Mouse (Mus musculus): ENCODE data around the gene Olfr1368.
A peak's percentile ranks its signal among the peaks of the same experiment; 100 is the strongest.
"Not testable (repeated sequence)": the region's sequence is repeated elsewhere in the genome, so short reads cannot be mapped to it uniquely, and the experiment has no call there.

The Olfr1368 gene

GRCm38 (mm10) chr13:21166936-21167909 lies 21.6 kb upstream of the Olfr1368 start:
- peak; percentile 76 to 83 for DNase-seq

- DNase-seq = no peak
These were observed 16.9 kb upstream of the Olfr1368 start for GRCm38 (mm10) chr13:21162591-21162990.

- DNase-seq = no peak
These were observed 15.9 kb upstream of the Olfr1368 start for GRCm38 (mm10) chr13:21161591-21161990.

GRCm38 (mm10) chr13:21160657-21161590 lies 15.3 kb upstream of the Olfr1368 start:
- peak; percentile 93 to 94 for DNase-seq

GRCm38 (mm10) chr13:21160041-21160511 lies 14.4 kb upstream of the Olfr1368 start:
- peak in 1 of 2 experiments; percentile 29 for DNase-seq

GRCm38 (mm10) chr13:21159475-21159819 lies 13.8 kb upstream of the Olfr1368 start:
- DNase-seq = peak in 1 of 2 experiments; percentile 28

GRCm38 (mm10) chr13:21158785-21159474 lies 13.3 kb upstream of the Olfr1368 start:
- peak; percentile 94 for DNase-seq

- peak in 1 of 2 experiments; percentile 15 for DNase-seq
These were observed 12.4 kb upstream of the Olfr1368 start for GRCm38 (mm10) chr13:21158071-21158470.

GRCm38 (mm10) chr13:21155888-21156287 lies 10.2 kb upstream of the Olfr1368 start:
- no peak for DNase-seq

- DNase-seq = peak; percentile 14 to 16
These were observed 3.2 kb downstream of the Olfr1368 start for GRCm38 (mm10) chr13:21142421-21142820.

GRCm38 (mm10) chr13:21129339-21129738 lies 16.3 kb downstream of the Olfr1368 start, which contains the start of gene Olfr263:
Olfr263 (plus strand) TSS chr13:21129639.
- DNase-seq = not testable (repeated sequence)

- no peak for DNase-seq
These were observed 31.5 kb downstream of the Olfr1368 start for GRCm38 (mm10) chr13:21114121-21114520.

GRCm38 (mm10) chr13:21111183-21111582 lies 34.5 kb downstream of the Olfr1368 start, which contains the start of gene Olfr1369-ps1:
Olfr1369-ps1 (plus strand) TSS chr13:21111483.
- not testable (repeated sequence) for DNase-seq

- DNase-seq = no peak
These were observed 35.2 kb downstream of the Olfr1368 start for GRCm38 (mm10) chr13:21110441-21110840.

GRCm38 (mm10) chr13:21109759-21110158 lies 35.9 kb downstream of the Olfr1368 start:
- no peak for DNase-seq

All from kidney, postnatal 4 days (tissue).